Mouse (Mus musculus): ENCODE data around the gene 9130023H24Rik. TPM values are rescaled to one million over a fixed set of nuclear protein-coding genes. Genes with fewer than 3 reads are reported as not detected.
A peak's percentile ranks its signal among the peaks of the same experiment; 100 is the strongest.

The 9130023H24Rik gene
- total RNA-seq (2015) (4.3 TPM in 2 replicates), total RNA-seq (2017) (4.7 and 7.2 TPM in 2 replicates)

DNA sequence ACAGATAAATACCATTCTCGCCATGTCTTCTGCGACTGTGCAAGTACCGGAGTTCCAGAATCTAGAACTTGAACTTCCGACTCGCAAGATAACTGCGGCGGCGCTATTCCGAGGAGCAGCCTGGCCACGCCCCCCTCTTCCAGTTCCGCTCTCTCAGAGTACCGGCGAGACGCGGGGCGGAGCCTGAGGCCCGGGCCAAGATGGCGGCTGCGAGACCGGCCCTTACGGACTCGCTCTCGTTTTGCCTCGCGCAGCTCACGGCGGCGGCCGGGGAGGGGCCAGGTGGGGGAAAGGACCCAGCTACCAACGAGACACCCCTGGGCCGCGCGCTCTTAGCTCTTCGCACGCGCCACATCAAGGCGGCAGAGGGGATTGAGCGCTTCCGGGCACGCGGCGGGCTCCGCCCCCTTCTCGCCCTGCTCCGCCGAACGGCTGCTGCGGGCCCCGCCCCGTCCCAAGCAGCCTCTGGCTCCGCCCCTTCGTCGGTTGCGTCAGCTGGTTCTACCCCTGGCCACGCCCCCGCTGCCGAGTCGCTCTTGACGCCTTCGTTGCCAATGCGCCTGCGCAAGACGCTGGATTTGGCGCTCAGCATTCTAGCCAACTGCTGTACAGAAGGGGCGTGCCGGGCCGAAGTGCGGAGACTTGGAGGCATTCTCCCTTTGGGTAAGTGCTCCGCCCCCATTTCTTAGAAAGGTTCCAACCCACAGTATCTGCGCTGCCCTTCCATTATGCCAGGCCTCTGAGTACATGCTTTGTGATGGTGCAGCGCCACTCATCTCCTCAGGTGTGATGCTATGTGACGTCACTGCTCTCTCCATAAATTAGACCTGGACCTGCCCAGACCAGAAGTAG lies at the start of gene 9130023H24Rik:
Gene 9130023H24Rik (minus strand): TSS at position 105 of the 852 bp plus-strand sequence.
- ATAC-seq (replicated peaks; ENCODE audit: poor library complexity) = peak; percentile 74

DNA sequence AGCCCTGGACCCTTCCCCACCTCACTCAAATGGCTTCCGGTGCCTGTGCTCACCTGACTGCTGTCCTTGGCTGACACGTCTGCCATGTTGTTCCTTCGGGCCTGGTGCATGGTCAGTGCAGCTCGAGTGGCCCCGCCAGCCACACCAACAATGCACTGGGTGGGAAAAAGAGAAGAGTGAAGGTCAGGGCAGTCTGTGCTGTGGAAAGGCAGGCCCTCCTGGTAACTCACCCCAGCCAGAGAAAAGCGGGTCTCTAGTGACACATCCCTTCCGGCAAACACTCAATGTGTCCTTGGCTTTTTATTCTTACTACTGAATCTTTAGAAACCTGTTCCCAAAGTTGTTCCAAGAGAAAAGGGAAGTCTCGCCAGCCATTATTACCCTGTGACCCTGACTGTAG lies 47.2 kb upstream of the 9130023H24Rik start:
- ATAC-seq (replicated peaks; ENCODE audit: poor library complexity) = no peak

DNA sequence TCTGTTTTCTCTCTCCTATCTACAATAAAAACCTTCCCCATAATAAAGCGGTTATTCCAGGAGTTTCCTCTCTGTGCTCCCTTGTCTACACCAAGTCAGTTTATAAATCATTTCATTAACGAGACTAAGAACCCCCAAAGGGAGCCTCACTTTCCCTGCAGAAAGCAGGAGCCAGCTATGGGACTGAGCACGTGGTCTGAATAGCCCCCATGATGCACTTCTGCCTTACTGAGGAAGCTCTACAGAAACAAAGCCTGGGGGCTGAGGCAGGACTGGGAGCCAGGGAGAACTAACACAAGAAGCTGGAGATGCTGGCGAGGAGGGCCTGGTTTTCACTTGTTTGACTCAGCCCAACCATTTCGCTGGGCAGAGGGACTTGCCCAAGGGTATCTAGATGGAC lies 46.2 kb upstream of the 9130023H24Rik start:
- no peak for ATAC-seq (replicated peaks; ENCODE audit: poor library complexity)

DNA sequence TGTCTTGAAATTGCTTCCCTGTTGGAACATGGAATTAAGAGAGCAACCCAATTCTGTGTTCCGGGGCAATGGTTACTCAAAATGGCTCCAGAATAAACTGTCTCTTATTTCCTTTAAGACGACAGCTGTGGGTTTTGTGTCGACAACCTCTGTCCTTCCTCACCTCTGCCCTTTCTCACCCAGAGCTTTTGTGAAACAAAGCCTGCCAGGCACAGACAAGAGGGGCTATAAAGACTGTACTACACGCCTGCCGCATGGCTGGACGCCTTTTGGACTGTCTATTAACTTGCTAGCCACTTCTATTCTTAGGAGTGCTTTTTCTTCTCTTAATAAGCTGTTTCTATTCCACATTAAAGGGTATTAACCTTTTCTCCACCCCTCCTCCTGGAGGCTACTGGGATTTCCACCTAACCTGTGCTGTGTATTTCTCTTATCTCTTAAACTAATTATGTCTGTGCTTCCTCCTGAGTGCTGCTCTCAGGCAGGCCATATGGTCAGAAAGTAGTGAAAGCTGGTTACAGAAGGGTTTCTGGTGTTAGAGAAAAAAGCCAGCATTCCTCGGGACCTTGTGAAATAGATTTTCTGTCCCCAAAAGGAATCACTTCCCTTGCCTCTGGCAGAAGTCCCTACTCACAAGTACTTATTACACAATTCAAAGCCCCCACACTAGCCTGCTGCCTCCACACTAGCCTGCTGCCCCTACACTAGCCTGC lies 44.9 kb upstream of the 9130023H24Rik start:
- peak; percentile 69 for ATAC-seq (replicated peaks; ENCODE audit: poor library complexity)

DNA sequence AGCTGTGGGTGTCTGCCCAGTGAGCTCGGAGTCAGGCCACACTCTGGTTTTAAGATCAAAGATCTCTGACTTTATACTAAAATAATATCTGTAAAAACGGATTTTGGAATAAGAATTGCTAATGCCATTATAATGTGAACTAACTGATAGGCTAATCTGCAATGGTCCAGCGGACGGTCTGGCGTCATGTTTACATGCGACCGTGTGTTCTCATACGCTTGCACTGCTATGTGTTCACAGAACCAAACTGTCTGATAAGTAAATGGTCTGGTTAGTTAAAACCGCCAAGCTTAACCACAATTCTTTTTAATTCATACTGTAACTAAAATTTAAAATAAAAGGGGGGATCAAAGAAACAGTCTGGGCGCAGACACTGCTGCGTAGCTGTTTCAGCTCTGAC lies 43.9 kb upstream of the 9130023H24Rik start:
- peak; percentile 62 for ATAC-seq (replicated peaks; ENCODE audit: poor library complexity)

DNA sequence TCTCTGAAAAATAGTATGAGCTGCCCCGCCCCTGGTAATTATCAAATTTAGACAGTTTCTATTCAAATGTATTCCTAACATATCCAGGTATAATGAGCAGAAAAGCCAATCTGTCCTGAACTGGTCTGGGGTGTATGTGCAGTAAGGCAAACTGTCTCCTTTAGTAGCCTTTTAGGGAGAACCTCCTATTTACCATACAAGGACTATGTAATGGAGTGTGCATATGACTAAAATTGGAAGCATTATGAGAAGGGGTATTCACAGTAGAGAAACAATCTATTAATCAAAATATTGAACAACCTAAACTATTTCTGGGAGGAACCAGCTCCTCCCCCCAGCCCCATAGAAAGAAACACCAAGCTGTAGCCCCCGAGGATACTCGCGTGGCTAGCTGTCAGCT lies 41.9 kb upstream of the 9130023H24Rik start:
- ATAC-seq (replicated peaks; ENCODE audit: poor library complexity) = no peak

DNA sequence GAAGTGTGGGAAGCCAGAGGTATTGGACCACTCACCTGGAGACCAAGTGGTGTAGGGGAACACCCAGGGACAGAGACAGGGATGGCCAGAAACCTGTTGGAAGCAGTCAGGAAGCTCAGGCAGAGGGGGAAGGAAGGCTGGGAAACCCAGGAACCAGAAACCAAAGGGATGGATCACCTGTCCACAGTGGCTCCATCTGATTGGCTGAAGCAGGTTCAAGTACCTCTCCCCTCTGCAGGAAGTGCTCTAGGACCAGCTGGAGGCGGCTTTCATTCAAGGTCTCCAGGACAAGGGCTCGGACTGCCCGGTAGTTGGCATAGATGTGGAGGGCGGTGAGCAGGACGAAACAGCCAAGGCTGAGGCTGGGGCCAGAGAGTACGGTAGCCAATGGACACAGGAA lies 38.2 kb upstream of the 9130023H24Rik start:
- no peak for ATAC-seq (replicated peaks; ENCODE audit: poor library complexity)

DNA sequence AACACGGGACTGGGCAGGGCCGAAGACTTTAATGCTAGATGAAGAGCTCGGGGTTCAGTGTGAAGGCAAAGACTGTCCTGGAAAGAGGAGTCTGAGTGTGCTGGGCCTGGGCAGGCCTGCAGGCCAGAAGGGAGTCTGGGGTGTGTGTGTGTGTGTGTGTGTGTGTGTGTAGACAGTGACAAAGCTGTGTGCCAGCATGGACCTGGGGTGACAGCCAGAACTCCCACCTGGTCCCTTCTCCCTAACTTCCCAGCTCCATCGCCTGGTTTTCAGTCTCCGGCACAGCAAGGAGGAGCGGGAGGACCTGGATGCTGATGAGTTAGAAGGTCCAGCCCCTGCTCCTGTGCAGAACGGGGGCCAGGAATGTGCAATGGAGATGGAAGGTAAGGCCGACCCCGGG lies 33.7 kb upstream of the 9130023H24Rik start:
- ATAC-seq (replicated peaks; ENCODE audit: poor library complexity) = no peak

DNA sequence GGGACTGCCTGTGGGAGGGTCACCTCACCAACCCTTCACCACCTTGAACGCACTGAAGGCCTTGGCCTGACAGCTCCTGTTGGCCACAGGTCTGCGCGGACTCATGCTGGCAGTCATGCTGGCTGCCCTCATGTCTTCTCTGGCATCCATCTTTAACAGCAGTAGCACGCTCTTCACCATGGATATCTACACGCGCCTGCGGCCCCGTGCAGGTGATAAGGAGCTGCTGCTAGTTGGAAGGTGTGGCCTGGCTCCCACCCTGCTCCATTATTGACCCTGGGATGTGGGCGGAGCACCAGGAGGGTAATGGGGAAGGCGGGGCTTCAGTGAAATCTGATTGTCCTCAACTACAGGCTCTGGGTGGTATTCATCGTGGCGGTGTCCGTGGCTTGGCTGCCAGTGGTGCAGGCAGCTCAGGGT lies 32.6 kb upstream of the 9130023H24Rik start:
- ATAC-seq (replicated peaks; ENCODE audit: poor library complexity) = peak; percentile 95

DNA sequence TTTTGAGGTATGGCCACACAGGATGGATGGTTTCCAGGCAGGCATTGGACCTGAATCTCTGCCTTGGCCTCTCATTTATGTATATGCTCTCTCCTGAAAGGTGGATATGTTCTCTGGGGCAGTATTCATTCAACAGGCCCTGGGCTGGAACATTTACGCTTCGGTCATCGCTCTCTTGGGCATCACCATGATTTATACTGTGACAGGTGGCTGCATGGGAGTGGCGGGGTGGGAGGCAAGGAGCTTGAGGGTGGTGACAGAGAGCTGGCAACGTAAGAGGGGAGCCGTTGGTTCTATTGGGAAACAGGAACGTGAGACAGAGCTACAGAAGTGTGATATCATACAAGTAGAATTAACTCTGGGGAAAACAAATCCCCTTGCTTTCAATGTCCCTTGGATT lies 30.0 kb upstream of the 9130023H24Rik start:
- ATAC-seq (replicated peaks; ENCODE audit: poor library complexity) = no peak

DNA sequence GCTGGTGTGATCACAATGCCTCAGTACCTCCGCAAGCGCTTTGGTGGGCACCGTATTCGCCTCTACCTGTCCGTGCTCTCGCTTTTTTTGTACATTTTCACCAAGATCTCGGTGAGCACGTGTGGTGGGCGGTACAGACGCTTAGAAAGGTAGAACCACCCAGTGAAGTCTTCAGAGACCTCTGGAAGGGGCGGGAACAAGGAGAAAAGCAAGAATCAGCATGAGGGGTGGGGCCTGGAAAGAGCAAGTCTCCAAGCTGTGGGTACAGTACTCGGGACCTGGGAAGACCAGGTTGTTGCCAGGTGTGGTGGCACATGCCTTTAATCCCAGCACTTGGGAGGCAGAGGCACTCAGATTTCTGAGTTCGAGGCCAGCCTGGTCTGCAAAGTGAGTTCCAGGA lies 29.6 kb upstream of the 9130023H24Rik start:
- no peak for ATAC-seq (replicated peaks; ENCODE audit: poor library complexity)

DNA sequence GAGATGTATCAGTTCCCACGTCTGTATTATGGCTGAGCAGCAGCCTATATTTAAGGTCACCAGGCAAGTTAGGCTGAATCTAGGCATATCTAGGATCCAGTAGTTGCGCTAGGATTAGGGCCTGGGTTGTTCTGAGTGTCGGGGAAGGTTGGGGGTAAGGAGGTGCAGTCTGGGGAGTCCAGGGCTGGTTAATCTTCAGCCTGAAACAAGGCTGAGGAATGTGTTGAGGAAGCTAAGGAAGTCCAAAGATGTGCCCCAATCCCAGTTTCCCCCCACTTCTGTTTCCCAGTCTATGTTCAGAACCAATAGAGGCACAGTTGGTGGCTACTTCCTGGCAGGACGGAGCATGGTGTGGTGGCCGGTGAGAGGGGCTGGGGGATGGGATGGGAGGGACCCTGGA lies 28.2 kb upstream of the 9130023H24Rik start:
- no peak for ATAC-seq (replicated peaks; ENCODE audit: poor library complexity)

DNA sequence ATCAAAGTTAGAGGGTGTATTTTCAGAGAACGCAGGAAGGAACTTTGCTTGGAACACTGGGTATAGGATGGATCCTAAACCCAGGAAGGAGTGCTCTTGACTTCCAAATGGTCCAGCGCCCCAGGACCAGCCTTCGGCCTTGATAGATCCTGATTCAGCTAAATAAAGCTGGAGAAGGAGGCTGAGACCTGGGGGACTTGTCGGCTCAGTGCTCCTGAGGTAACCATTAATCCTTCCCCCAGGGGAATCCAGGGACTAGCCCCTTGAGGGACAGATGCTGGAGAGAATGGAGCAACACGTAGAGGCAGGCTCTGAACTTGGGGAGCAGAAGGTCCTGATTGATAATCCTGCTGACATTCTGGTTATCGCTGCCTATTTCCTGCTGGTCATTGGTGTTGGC lies 27.6 kb upstream of the 9130023H24Rik start, which contains the start of gene Slc5a2:
Gene Slc5a2 (plus strand): TSS at position 247 of the 400 bp plus-strand sequence.
- no peak for ATAC-seq (replicated peaks; ENCODE audit: poor library complexity)

DNA sequence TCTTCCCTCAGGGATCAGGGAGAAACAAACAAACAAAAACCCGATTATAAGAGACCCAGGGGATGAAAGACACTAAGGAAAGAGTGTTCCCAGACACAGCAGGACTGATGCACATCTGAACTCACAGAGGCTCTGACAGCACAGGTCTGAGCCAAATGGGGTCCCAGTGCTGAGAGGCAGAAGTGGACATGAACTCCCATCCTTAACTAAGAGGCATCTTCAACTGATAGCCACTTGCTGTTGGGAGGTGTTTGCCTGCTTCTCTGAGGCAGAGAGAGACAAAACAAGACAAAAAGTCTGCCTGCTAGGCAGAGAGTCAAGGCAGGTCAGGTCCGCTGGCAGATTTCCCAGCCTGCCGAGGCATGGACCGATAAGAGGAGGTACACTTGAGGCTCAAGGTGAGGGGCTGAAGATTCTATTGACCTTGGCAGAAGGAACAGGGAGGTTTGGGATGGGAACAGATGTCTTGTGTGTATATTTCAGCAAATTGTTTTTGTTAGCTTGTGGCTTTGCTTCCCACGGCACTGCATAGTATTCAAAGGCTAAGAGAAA lies 19.0 kb upstream of the 9130023H24Rik start:
- ATAC-seq (replicated peaks; ENCODE audit: poor library complexity) = peak; percentile 61

DNA sequence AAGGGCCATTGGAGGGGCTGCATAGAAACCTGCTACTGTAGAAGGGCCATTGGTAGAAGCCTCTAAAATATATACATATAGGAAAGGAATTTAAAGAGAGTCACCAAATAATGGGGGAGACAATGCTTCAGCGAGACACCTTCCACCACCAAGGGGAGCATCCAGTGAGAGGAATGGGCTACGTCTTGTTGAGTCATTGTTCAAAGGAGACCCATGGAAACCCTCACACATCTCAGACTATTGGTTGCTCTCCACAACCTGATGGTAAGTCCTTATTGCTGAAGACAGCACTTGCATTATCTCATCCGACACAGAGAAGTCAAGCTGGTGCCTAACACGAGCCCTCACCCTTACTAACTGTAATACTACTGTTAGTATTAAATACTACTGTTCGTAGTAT lies 17.9 kb upstream of the 9130023H24Rik start:
- no peak for ATAC-seq (replicated peaks; ENCODE audit: poor library complexity)

DNA sequence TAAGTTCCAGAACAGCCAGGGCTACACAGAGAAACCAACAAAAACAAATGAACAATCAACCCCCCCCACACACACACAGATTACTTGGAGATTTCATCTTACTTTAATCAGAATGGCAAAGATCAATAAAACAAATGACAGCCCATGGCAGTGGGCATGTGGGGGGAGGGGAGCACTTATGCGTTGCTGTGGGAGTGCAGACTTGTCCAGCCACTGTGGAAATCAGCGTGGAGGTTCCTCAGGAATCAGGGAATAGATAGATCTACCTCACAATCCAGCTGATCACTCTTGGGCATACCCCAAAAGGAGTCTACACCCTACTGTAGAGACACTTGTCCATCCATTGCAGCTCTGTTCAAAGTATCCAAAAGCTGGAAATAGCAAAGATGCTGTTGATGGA lies 17.1 kb upstream of the 9130023H24Rik start:
- ATAC-seq (replicated peaks; ENCODE audit: poor library complexity) = no peak

DNA sequence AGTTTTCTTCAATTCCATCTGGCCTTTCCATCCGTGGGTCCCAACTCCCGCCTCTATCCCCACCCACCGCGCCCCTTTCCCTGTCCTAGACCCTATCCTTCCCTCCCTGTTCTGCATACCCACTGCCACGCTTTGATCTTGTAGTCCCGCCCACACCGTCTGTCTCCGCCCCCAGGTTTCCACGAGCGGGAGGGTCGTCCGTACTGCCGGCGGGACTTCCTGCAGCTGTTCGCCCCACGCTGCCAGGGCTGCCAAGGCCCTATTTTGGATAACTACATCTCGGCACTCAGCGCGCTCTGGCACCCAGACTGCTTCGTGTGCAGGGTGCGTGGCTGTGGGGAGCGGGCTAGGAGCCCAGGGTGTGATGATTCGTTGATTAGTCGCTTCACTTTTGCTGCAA lies 14.8 kb upstream of the 9130023H24Rik start:
- ATAC-seq (replicated peaks; ENCODE audit: poor library complexity) = peak; percentile 64

DNA sequence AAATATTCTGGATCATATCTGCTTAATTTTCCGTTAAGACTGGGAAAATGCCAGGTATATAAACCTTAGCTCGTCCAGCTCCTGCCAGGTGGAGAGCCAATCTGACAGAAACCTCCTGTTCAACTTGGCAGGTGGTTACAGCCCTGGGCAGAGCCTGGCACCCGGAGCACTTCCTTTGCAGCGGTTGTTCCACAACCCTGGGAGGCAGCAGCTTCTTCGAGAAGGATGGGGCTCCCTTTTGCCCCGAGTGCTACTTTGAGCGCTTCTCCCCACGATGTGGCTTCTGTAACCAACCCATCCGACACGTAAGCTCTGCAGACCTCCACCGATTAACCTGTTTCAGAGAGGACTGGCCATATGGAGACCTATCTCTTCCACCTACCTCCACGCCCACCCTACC lies 14.1 kb upstream of the 9130023H24Rik start:
- no peak for ATAC-seq (replicated peaks; ENCODE audit: poor library complexity)

DNA sequence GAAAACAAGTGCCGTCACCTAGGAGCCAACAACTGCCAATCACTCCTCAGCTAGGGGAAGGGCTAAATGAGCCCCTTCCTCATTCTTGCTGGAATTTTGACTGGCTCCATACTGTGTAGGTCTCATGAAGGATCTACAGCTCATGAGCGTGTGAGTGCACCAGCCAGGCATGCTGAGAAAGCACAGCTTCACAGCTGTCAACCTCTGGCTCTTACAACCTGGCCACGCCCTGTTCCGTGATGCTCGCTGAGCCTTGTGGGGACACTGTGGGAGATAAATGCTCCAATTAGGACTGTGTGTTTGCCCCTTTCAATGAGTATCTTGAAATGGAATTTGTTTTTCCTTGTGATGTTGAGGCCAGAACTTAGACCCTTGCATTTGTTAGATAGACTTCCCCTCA lies 12.2 kb upstream of the 9130023H24Rik start:
- ATAC-seq (replicated peaks; ENCODE audit: poor library complexity) = no peak

DNA sequence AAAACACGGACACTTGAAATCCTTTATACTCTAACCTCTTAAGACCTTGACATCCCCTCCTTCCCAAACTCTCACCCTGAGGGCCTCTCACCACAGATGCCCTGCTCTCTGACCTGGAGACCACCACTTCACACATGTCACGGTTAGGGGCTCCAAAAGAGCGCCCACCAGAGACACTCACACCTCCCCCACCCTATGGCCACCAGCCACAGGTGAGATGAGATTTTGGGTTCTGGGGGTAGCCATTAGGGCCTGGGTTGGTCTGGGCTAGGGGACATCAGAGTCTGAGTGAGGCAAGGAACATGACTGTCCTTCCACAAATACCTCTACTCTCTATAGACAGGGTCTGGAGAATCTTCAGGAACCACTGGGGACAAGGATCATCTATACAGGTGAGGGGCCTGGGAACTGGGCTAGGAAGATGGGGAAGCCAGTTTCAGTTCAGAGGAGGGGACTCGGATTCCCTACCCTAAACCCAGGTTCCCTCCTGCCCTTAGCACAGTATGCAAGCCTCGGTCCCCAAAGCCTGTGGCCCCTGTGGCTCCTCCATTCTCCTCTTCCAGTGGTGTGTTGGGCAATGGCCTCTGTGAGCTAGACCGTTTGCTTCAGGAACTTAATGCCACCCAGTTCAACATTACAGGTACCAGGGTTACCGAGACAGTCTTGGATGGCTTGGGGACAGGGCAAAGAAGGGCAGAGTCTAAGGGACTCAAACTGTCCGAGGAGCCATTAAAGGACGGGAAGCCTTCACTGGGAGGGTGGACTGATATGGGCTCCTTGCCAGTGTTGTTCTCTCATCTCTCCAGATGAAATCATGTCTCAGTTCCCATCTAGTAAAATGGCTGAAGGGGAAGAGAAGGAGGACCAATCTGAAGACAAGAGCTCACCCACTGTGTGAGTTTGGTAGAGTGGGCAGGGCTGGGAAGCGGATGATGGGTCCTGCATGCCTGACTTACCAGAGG lies 10.5 kb upstream of the 9130023H24Rik start:
- no peak for ATAC-seq (replicated peaks; ENCODE audit: poor library complexity)

DNA sequence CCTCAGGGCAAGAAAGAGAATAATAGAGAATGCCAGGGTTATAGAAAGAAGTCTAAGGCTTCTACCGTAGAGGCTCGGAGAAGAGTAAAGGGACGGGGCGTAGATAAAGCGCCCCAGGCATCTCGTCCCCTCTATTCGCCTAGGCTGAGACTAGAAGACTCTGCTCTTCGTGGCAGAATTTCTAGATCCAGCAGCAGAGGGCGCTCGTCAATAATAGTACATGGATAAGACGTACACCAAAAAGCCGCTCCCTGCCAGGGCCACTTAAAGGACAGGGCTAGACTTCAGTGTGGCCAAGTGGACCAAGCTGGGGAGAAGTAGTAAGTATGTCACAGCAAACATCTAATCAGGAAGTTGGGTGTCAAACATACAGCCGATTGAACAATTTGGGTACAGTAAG lies 9.6 kb upstream of the 9130023H24Rik start:
- ATAC-seq (replicated peaks; ENCODE audit: poor library complexity) = peak; percentile 82
